Mouse (Mus musculus) forebrain, embryonic 16.5 days (tissue): Measurements from ENCODE around the gene Pik3c2g. TPM values are rescaled to one million over a fixed set of nuclear protein-coding genes. Genes with fewer than 3 reads are reported as not detected.
A peak's percentile ranks its signal among the peaks of the same experiment; 100 is the strongest.

Experiments used
- ATAC-seq: fragments of 200-750 bp; cut with Nextera tagmentation; 2 replicates; pipeline ENCODE4 v1.8.0; 2017; ENCODE audit warnings: mild to moderate bottlenecking, moderate library complexity
- H3K27ac ChIP-seq: fragments of 300-500 bp; sonication (generic); 2 replicates; pipeline ENCODE4 v1.5.1; 2014; ENCODE audit warnings: low read length, control low read depth
- H3K27me3 ChIP-seq: fragments of 300-500 bp; sonication (generic); replicated peaks from 2 replicates; pipeline ENCODE4 v1.6.1; 2014; ENCODE audit warnings: low read length; ENCODE audit not compliant: control insufficient read depth, insufficient read depth
- H3K36me3 ChIP-seq: fragments of 300-500 bp; sonication (generic); 2 replicates; pipeline ENCODE4 v1.6.1; 2014; ENCODE audit not compliant: control insufficient read depth, insufficient read depth
- H3K4me1 ChIP-seq: fragments of 300-500 bp; sonication (generic); replicated peaks from 2 replicates; pipeline ENCODE4 v1.6.1; 2014; ENCODE audit warnings: low read length; ENCODE audit not compliant: control insufficient read depth, insufficient read depth
- H3K4me2 ChIP-seq: fragments of 300-500 bp; sonication (generic); 2 replicates; pipeline ENCODE4 v1.6.1; 2014; ENCODE audit warnings: mild to moderate bottlenecking, low read length, control low read depth
- H3K4me3 ChIP-seq: fragments of 300-500 bp; sonication (generic); replicated peaks from 2 replicates; pipeline ENCODE4 v1.5.1; 2014; ENCODE audit warnings: mild to moderate bottlenecking, low read length, control low read depth
- H3K9ac ChIP-seq: fragments of 300-500 bp; sonication (generic); replicated peaks from 2 replicates; pipeline ENCODE4 v1.6.1; 2014; ENCODE audit warnings: low read depth, low read length, control low read depth
- H3K9me3 ChIP-seq: fragments of 300-500 bp; sonication (generic); 2 replicates; pipeline ENCODE4 v1.6.1; 2016; ENCODE audit warnings: low read length; ENCODE audit not compliant: control insufficient read depth
- WGBS: fragments of 180-500 bp; shearing (Covaris S2); extraction: QIAGEN DNeasy Blood & Tissue Kit; methylation state at CpG from one replicate; pipeline ENCODE4 v1.1.7; 2014; 5-methylcytosine and 5-hydroxymethylcytosine counted together
- polyA plus RNA-seq: library from polyadenylated mRNA; unstranded; fragments of >200 nt; fragmentation: Nextera tagmentation; extraction: Ambion mirVana; gene quantifications from 2 replicates; pipeline ENCODE4 v1.2.1, GENCODE M21; 2015

Pik3c2g gene
- polyA plus RNA-seq, 1 experiment from 2014 or later = 0.10 TPM

GRCm38 (mm10) chr6:139718416-139718984 lies 131.5 kb downstream of the Pik3c2g start:
- 55% methylated on average over 3 of the region's 3 CpGs for WGBS
- no peaks in the 10 kb centered on the region for H3K9me3 ChIP-seq

GRCm38 (mm10) chr6:139719639-139720221 lies 132.7 kb downstream of the Pik3c2g start:
- Histone ChIP-seq H3K4me1 (no peaks in the 10 kb centered on the region), H3K9ac (no peak overlapping the region), H3K36me3 (no peaks in the 10 kb centered on the region), H3K4me3 (no peak overlapping the region), H3K9me3 (no peaks in the 10 kb centered on the region), H3K4me2 (no peak overlapping the region), H3K27me3 (no peaks in the 10 kb centered on the region), H3K27ac (no peak overlapping the region)
- no peak for ATAC-seq
- WGBS = 76% methylated on average over 13 of the region's 13 CpGs

More at GRCm38 (mm10) chr6:139718416-139718984, 131.5 kb downstream of the Pik3c2g start:
- H3K4me3 ChIP-seq = no peak overlapping the region
- H3K27me3 ChIP-seq = no peaks in the 10 kb centered on the region
- no peak overlapping the region for H3K4me2 ChIP-seq
- H3K36me3 ChIP-seq = no peaks in the 10 kb centered on the region
- H3K4me1 ChIP-seq = no peaks in the 10 kb centered on the region
- H3K9ac ChIP-seq = no peak overlapping the region
- peak; percentile 68; the same call in 1 of the 2 replicates for ATAC-seq
- no peak overlapping the region for H3K27ac ChIP-seq

DNA sequence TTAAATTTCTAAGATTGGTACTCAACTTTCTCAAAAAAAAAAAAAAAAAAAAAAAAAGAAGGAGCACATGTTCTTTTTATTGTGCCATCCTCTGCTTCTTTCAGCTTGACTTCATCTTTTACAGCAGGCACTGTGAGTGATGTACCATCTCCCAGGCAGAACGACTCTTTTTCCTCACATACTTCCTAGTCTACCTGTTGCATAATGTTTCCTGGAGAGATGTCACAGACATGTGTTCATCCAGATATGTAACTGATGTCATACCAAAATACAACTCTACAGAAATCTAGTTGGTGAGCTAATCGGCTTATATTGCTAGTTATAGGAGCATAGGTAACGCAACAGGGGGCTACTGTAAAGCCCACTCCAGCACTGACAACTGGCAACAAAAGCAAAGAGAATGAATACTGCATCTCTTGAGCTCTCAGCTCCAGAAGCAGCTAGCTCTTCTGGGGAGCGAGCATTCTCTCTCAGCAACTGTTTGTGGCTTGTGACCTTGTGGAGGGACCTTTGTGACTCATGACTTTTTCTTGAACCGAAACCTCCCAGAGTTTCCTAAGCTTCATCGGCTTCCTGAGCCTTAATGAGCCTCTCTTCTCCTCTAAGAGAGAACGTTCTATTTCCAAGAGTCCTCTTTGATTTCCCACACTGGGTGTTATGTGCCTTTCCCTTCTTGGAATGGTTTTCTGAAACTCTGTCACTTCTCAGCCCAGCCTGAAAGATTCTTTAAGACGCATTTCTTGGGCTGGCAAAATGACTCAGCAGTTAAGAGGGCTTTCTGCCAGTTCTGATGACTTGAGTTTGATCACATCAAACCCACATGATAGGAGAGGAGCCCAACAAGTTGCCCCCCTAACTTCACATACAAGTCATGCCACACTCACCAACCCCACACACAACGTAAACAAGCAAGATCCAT lies 148.9 kb downstream of the Pik3c2g start:
- Histone ChIP-seq H3K4me2 (no peak overlapping the region), H3K36me3 (no peaks in the 10 kb centered on the region), H3K27ac (no peak overlapping the region), H3K4me3 (no peak overlapping the region), H3K27me3 (no peaks in the 10 kb centered on the region), H3K9me3 (no peaks in the 10 kb centered on the region), H3K4me1 (no peaks in the 10 kb centered on the region), H3K9ac (no peak overlapping the region)
- ATAC-seq = no peak
- WGBS = 85% methylated on average over 9 of the region's 9 CpGs

- Histone ChIP-seq H3K4me3 (no peak overlapping the region), H3K4me2 (no peak overlapping the region), H3K9me3 (no peaks in the 10 kb centered on the region), H3K36me3 (no peaks in the 10 kb centered on the region), H3K9ac (no peak overlapping the region), H3K27ac (no peak overlapping the region), H3K4me1 (no peaks in the 10 kb centered on the region), H3K27me3 (no peaks in the 10 kb centered on the region)
- WGBS = 39% methylated on average over 5 of the region's 5 CpGs
- ATAC-seq = no peak
These were observed 151.3 kb downstream of the Pik3c2g start for GRCm38 (mm10) chr6:139738350-139738749.

DNA sequence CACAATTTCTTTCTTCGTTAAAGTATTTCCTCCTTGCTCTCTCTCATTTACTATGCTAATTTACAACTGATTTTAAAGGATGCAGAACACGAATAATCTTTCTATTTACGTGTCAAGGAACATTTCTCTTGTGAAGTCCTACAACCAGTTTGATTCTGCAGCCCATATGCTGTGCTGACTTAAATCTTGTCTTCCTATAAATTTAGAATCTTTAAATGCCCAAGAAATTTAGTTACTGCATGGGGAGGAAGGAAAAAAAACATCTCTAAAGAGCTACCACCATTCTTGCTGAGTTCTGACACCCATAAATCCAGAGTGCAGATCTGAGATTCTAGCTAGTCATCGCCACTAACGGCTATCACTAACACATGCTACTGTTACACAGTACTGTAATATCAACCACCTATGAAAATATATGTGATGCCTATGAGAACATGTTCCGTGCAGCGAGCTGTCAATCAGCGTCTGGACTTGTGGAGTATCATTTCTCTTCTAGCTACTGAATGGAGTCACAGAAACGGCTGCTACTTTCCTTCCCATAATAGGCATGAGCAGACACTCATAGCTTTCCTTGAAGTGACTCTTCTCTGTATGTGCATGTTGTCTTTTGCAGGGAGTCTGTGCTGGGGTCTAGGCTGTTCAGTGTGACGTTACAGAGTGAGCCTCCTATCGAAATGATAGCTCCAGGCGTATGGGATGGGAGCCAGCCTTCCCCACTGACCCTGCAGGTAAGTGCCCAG lies 155.8 kb downstream of the Pik3c2g start:
- H3K9ac ChIP-seq = no peak overlapping the region
- no peak overlapping the region for H3K4me3 ChIP-seq
- H3K4me2 ChIP-seq = no peak overlapping the region
- H3K36me3 ChIP-seq = no peaks in the 10 kb centered on the region
- H3K27me3 ChIP-seq = no peaks in the 10 kb centered on the region
- H3K27ac ChIP-seq = no peak overlapping the region
- no peaks in the 10 kb centered on the region for H3K4me1 ChIP-seq
- 79% methylated on average over 12 of the region's 12 CpGs for WGBS
- no peak for ATAC-seq
- H3K9me3 ChIP-seq = no peaks in the 10 kb centered on the region

DNA sequence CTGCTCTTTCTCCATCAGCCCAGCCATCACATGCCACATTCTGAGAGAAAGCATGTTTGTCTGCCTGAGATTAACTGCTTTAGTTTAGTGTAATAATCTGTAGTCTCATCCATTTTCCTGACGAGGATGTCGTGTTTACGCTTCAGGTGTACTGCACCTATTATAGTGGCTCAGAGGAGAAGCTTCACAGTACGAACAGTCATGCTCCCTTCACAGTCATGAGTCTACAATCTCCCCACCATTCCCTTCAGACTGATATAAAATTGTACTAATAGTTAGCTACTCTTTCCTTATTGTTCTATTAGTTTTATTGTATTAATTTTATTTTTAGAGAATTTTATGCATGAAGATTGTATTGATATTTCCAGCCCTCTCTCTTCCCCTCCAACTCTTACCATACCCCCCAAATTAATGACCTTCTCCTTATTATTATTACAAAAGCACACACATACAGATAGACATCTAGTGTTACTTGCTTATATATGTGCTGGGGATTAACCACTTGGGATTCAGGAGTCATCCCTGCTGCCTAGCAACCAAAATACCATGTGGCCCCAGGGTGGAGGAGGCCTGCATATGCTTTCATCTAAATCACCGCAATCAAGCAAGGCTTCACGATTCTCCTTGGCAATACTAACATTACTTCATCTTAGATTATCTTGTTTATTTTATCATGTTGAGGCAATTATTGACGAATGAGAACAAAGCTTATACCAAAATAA lies 159.9 kb downstream of the Pik3c2g start:
- no peak overlapping the region for H3K4me3 ChIP-seq
- 64% methylated on average over 7 of the region's 7 CpGs for WGBS
- H3K4me1 ChIP-seq = no peaks in the 10 kb centered on the region; the same call in 1 of the 2 replicates
- no peaks in the 10 kb centered on the region for H3K36me3 ChIP-seq
- H3K9me3 ChIP-seq = no peaks in the 10 kb centered on the region
- no peak overlapping the region for H3K9ac ChIP-seq
- ATAC-seq = no peak
- H3K27ac ChIP-seq = no peak overlapping the region
- H3K4me2 ChIP-seq = no peak overlapping the region
- no peaks in the 10 kb centered on the region for H3K27me3 ChIP-seq

- no peaks in the 10 kb centered on the region for H3K27me3 ChIP-seq
- no peak overlapping the region for H3K9ac ChIP-seq
- 84% methylated on average over 13 of the region's 13 CpGs for WGBS
- H3K4me1 ChIP-seq = no peaks in the 10 kb centered on the region; the same call in 1 of the 2 replicates
- H3K4me3 ChIP-seq = no peak overlapping the region
- no peak overlapping the region for H3K4me2 ChIP-seq
- no peaks in the 10 kb centered on the region for H3K9me3 ChIP-seq
- H3K27ac ChIP-seq = no peak overlapping the region
- no peaks in the 10 kb centered on the region for H3K36me3 ChIP-seq
- ATAC-seq = no peak
These were observed 161.2 kb downstream of the Pik3c2g start for GRCm38 (mm10) chr6:139748091-139748771.

GRCm38 (mm10) chr6:139750599-139750998 lies 163.6 kb downstream of the Pik3c2g start:
- ATAC-seq = no peak
- Histone ChIP-seq H3K4me2 (no peak overlapping the region), H3K4me3 (no peak overlapping the region), H3K9ac (no peak overlapping the region), H3K36me3 (no peaks in the 10 kb centered on the region), H3K4me1 (no peaks in the 10 kb centered on the region; the same call in 1 of the 2 replicates), H3K27me3 (no peaks in the 10 kb centered on the region), H3K9me3 (no peaks in the 10 kb centered on the region), H3K27ac (no peak overlapping the region)
- WGBS = 93% methylated on average over 2 of the region's 2 CpGs
